Mouse (Mus musculus) CH12.LX (cell line): ENCODE measurements around the gene Hspb9. TPM values are rescaled to one million over a fixed set of nuclear protein-coding genes. Genes with fewer than 3 reads are reported as not detected.

Experiments
- DNase-seq: peaks from one replicate; pipeline ENCODE4 v3.0.0-alpha.2; 2013; ENCODE audit errors: extremely low read depth
- H3K27ac ChIP-seq: 2 replicates; pipeline ENCODE4 v1.5.1; 2012; ENCODE audit warnings: low read depth, mild to moderate bottlenecking, control low read depth, moderate library complexity; ENCODE audit not compliant: insufficient read depth
- H3K27me3 ChIP-seq: replicated peaks from 2 replicates; pipeline ENCODE3; 2012; ENCODE audit warnings: inconsistent platforms
- H3K36me3 ChIP-seq, 2 experiments: replicated peaks in 1 of 2; 2 replicates each; pipeline versions ENCODE3 to v1.6.1; 2012; ENCODE audit warnings: inconsistent platforms in 1 of 2, low read length in 1 of 2, mild to moderate bottlenecking in 1 of 2, mixed read lengths in 1 of 2, moderate library complexity in 1 of 2; ENCODE audit not compliant: control insufficient read depth in 1 of 2, insufficient read depth in 1 of 2
- H3K4me1 ChIP-seq, 2 experiments: 2 replicates each; pipeline ENCODE4 v1.6.1; 2012; ENCODE audit warnings: inconsistent platforms in 1 of 2, moderate library complexity in 1 of 2; ENCODE audit not compliant: insufficient read depth in 2 of 2, control insufficient read depth in 1 of 2
- H3K4me2 ChIP-seq: 2 replicates; pipeline ENCODE4 v1.6.1; 2012; ENCODE audit warnings: low read depth, mild to moderate bottlenecking, control low read depth; ENCODE audit not compliant: poor library complexity, insufficient read depth, severe bottlenecking
- H3K4me3 ChIP-seq, 3 experiments: fragments of 150-350 bp in 1 of 3; sonication (generic) in 1 of 3; replicated peaks in 1 of 3; 2 replicates each; pipeline versions ENCODE3 to v1.5.1; 2011 to 2012; ENCODE audit warnings: low read depth in 2 of 3, low read length in 2 of 3, mild to moderate bottlenecking in 2 of 3, moderate library complexity in 2 of 3, control low read depth in 1 of 3, improper control_type of control experiment in 1 of 3, inconsistent platforms in 1 of 3, mixed read lengths in 1 of 3; ENCODE audit not compliant: poor library complexity in 1 of 3
- H3K79me2 ChIP-seq: replicated peaks from 2 replicates; pipeline ENCODE4 v1.6.1; 2012; ENCODE audit warnings: mild to moderate bottlenecking, moderate library complexity; ENCODE audit not compliant: control insufficient read depth, poor library complexity, insufficient read depth, severe bottlenecking; ENCODE audit errors: extremely low read depth
- H3K9ac ChIP-seq: 2 replicates; pipeline ENCODE4 v1.6.1; 2012; ENCODE audit warnings: low read depth, mild to moderate bottlenecking, control low read depth, moderate library complexity; ENCODE audit not compliant: insufficient read depth
- H3K9me3 ChIP-seq: replicated peaks from 2 replicates; pipeline ENCODE3; 2012; ENCODE audit warnings: low read length, inconsistent platforms, mixed read lengths
- BHLHE40 ChIP-seq: IDR thresholded peaks from 2 replicates; pipeline ENCODE4 v1.6.1; 2011; ENCODE audit warnings: mild to moderate bottlenecking, low read depth, low read length, improper control_type of control experiment
- CHD1 ChIP-seq: IDR thresholded peaks from 2 replicates; pipeline ENCODE4 v1.6.1; 2012; ENCODE audit warnings: low read depth, low read length, improper control_type of control experiment, inconsistent platforms
- CHD2 ChIP-seq: IDR thresholded peaks from 2 replicates; pipeline ENCODE4 v1.6.1; 2011; ENCODE audit warnings: low read length, improper control_type of control experiment
- CTCF ChIP-seq, 2 experiments: IDR thresholded peaks in 1 of 2; conservative IDR thresholded peaks in 1 of 2; 2 replicates each; pipeline ENCODE4 v1.5.1; 2011 to 2012; ENCODE audit warnings: low read depth in 2 of 2, low read length in 2 of 2, improper control_type of control experiment in 1 of 2, inconsistent platforms in 1 of 2, mild to moderate bottlenecking in 1 of 2, moderate library complexity in 1 of 2
- E2F4 ChIP-seq: IDR thresholded peaks from 2 replicates; pipeline ENCODE4 v1.6.1; 2011; ENCODE audit warnings: low read depth, low read length, improper control_type of control experiment; ENCODE audit not compliant: insufficient replicate concordance
- ELF1 ChIP-seq: IDR thresholded peaks from 2 replicates; pipeline ENCODE4 v1.6.1; 2014; ENCODE audit warnings: low read depth, mild to moderate bottlenecking, inconsistent platforms, low read length, improper control_type of control experiment
- EP300 ChIP-seq: IDR thresholded peaks from 2 replicates; pipeline ENCODE4 v1.6.1; 2011; ENCODE audit warnings: low read length, improper control_type of control experiment
- ETS1 ChIP-seq: conservative IDR thresholded peaks from 2 replicates; pipeline ENCODE4 v1.6.1; 2012; ENCODE audit warnings: low read depth, mild to moderate bottlenecking, inconsistent platforms, low read length, improper control_type of control experiment, moderate library complexity
- HCFC1 ChIP-seq: IDR thresholded peaks from 2 replicates; pipeline ENCODE4 v1.6.1; 2012; ENCODE audit warnings: low read depth, mild to moderate bottlenecking, inconsistent platforms, low read length, improper control_type of control experiment
- IRF4 ChIP-seq: IDR thresholded peaks from 2 replicates; pipeline ENCODE4 v1.6.1; 2014; ENCODE audit warnings: low read depth, mild to moderate bottlenecking, inconsistent platforms, low read length, improper control_type of control experiment
- JUN ChIP-seq: IDR thresholded peaks from 2 replicates; pipeline ENCODE4 v1.6.1; 2011; ENCODE audit warnings: low read depth, mild to moderate bottlenecking, low read length, improper control_type of control experiment, moderate library complexity; ENCODE audit not compliant: insufficient read depth
- JUND ChIP-seq: conservative IDR thresholded peaks from 2 replicates; pipeline ENCODE4 v1.6.1; 2011; ENCODE audit warnings: low read depth, low read length, improper control_type of control experiment
- KAT2A ChIP-seq: IDR thresholded peaks from 2 replicates; pipeline ENCODE4 v1.6.1; 2012; ENCODE audit warnings: low read length, improper control_type of control experiment, inconsistent platforms; ENCODE audit not compliant: insufficient replicate concordance
- MAX ChIP-seq: IDR thresholded peaks from 2 replicates; pipeline ENCODE4 v1.6.1; 2011; ENCODE audit warnings: low read length, improper control_type of control experiment
- MEF2A ChIP-seq: IDR thresholded peaks from 2 replicates; pipeline ENCODE4 v1.6.1; 2014; ENCODE audit warnings: low read depth, mild to moderate bottlenecking, inconsistent platforms, low read length, improper control_type of control experiment, borderline replicate concordance
- MXI1 ChIP-seq: IDR thresholded peaks from 2 replicates; pipeline ENCODE4 v1.6.1; 2011; ENCODE audit warnings: mild to moderate bottlenecking, low read depth, low read length, improper control_type of control experiment
- NELFE ChIP-seq: IDR thresholded peaks from 2 replicates; pipeline ENCODE4 v1.6.1; 2011; ENCODE audit warnings: low read depth, low read length, improper control_type of control experiment
- NRF1 ChIP-seq: IDR thresholded peaks from 2 replicates; pipeline ENCODE4 v1.6.1; 2014; ENCODE audit warnings: low read depth, mild to moderate bottlenecking, inconsistent platforms, low read length, improper control_type of control experiment, moderate library complexity
- PAX5 ChIP-seq: IDR thresholded peaks from 2 replicates; pipeline ENCODE4 v1.6.1; 2012; ENCODE audit warnings: low read length, inconsistent platforms, mixed read lengths
- POLR2A ChIP-seq: IDR thresholded peaks from 2 replicates; pipeline ENCODE4 v1.6.1; 2011; ENCODE audit warnings: low read depth, mild to moderate bottlenecking, improper control_type of control experiment, low read length
- POLR2AphosphoS2 ChIP-seq: IDR thresholded peaks from 2 replicates; pipeline ENCODE4 v1.6.1; 2011; ENCODE audit warnings: low read depth, low read length, improper control_type of control experiment
- RAD21 ChIP-seq: IDR thresholded peaks from 2 replicates; pipeline ENCODE4 v1.6.1; 2011; ENCODE audit warnings: low read depth, mild to moderate bottlenecking, low read length, improper control_type of control experiment, moderate library complexity
- RCOR1 ChIP-seq: conservative IDR thresholded peaks from 2 replicates; pipeline ENCODE4 v1.6.1; 2012; ENCODE audit warnings: low read depth, mild to moderate bottlenecking, inconsistent platforms, low read length, improper control_type of control experiment
- SIN3A ChIP-seq: IDR thresholded peaks from 2 replicates; pipeline ENCODE4 v1.6.1; 2012; ENCODE audit warnings: low read length, improper control_type of control experiment, inconsistent platforms
- SMC3 ChIP-seq: IDR thresholded peaks from 2 replicates; pipeline ENCODE4 v1.6.1; 2011; ENCODE audit warnings: low read depth, low read length, improper control_type of control experiment
- TBP ChIP-seq: conservative IDR thresholded peaks from 2 replicates; pipeline ENCODE4 v1.6.1; 2011; ENCODE audit warnings: low read depth, low read length, improper control_type of control experiment
- TCF12 ChIP-seq: IDR thresholded peaks from 2 replicates; pipeline ENCODE4 v1.6.1; 2014; ENCODE audit warnings: low read depth, mild to moderate bottlenecking, inconsistent platforms, low read length, improper control_type of control experiment
- UBTF ChIP-seq: IDR thresholded peaks from 2 replicates; pipeline ENCODE4 v1.6.1; 2012; ENCODE audit warnings: low read depth, mild to moderate bottlenecking, inconsistent platforms, low read length, improper control_type of control experiment, moderate library complexity
- USF1 ChIP-seq: IDR thresholded peaks from 2 replicates; pipeline ENCODE4 v1.6.1; 2014; ENCODE audit warnings: low read depth, mild to moderate bottlenecking, inconsistent platforms, low read length, improper control_type of control experiment
- dilution Hi-C: fragments of 300-500 bp; cut with MboI; formaldehyde crosslinking; loops from 2 replicates; pipeline ENCODE4 v1.14.3; 2020; ENCODE audit warnings: low sequenced_read_pairs; ENCODE audit not compliant: extremely low pct_unique_long_range_greater_than_20kb, extremely low pct_ligation_motif_present
- in situ Hi-C: fragments of 300-500 bp; cut with MboI; formaldehyde crosslinking; loops from 3 replicates; pipeline ENCODE4 v1.14.3; 2019; ENCODE audit warnings: low sequenced_read_pairs, low pct_ligation_motif_present, low pct_unique_long_range_greater_than_20kb, mixed read lengths
- polyA plus RNA-seq: library from polyadenylated mRNA; unstranded; fragments of >175 nt; gene quantifications from 2 replicates; pipeline ENCODE4 v1.2.1, GENCODE M21; 2012; ENCODE audit warnings: low read depth; ENCODE audit not compliant: insufficient read length
- total RNA-seq, 2 experiments: library from RNA; depleted of rRNA; stranded (reverse); fragments of 300-350 nt in 1 of 2; fragments of >200 nt in 1 of 2; gene quantifications; 2 replicates each; pipeline ENCODE4 v1.2.3; 2012 to 2014

Gene Hspb9
- total and polyA plus RNA-seq, 3 experiments = 0.54 TPM; not detected in 2

GRCm38 (mm10) chr11:100759611-100760233, 46.1 kb downstream of the Hspb9 start, which contains the start of gene Kcnh4 (continued):
- peak in 1 of 2 experiments; percentile 67; a peak in 2 of 4 replicates for TF ChIP-seq CTCF (conservative IDR thresholded peaks at IDR 0.05 in 1 of 2, IDR thresholded peaks at IDR 0.05 in 1 of 2; ENCODE audit: low read depth in 2 of 2, low read length in 2 of 2)
- TF ChIP-seq EP300 = no peak
- 0 out of 2 replicates have a peak, but pooled peaks have one; percentile 7 for TF ChIP-seq ELF1
- peak; percentile 51 for TF ChIP-seq SMC3
- no peak for TF ChIP-seq HCFC1
- TF ChIP-seq MXI1 = peak; percentile 79
- TF ChIP-seq BHLHE40 = no peak
- no peak for TF ChIP-seq NELFE
- no peak for TF ChIP-seq SIN3A
- TF ChIP-seq E2F4 = no peak
- TF ChIP-seq NRF1 = no peak; the same call in 1 of the 2 replicates
- TF ChIP-seq MEF2A = 0 out of 2 replicates have a peak, but pooled peaks have one; percentile 2
- TF ChIP-seq RCOR1 = no peak
- no peak for TF ChIP-seq TBP
- TF ChIP-seq JUND = no peak
- TF ChIP-seq ETS1 = 0 out of 2 replicates have a peak, but pooled peaks have one; percentile 4
- TF ChIP-seq PAX5 = no peak
- TF ChIP-seq IRF4 = 0 out of 2 replicates have a peak, but pooled peaks have one; percentile 11
- TF ChIP-seq CHD2 = peak; percentile 75
- peak; percentile 62; the same call in 1 of the 2 replicates for TF ChIP-seq MAX
- no peak for TF ChIP-seq POLR2AphosphoS2
- peak; percentile 38; the same call in 1 of the 2 replicates for TF ChIP-seq POLR2A

- Histone ChIP-seq H3K36me3 (peaks cover 3 to 7% of the 10 kb centered on the region in 2 experiments), H3K27me3 (peaks cover 12% of the 10 kb centered on the region), H3K4me1 (peaks cover 24 to 51% of the 10 kb centered on the region in 2 experiments), H3K4me3 (peak overlapping the region; percentile 50 to 70 (median 51)), H3K9ac (peak overlapping the region; percentile 11; the same call in 1 of the 2 replicates), H3K9me3 (no peaks in the 10 kb centered on the region), H3K27ac (no peak overlapping the region), H3K79me2 (no peaks in the 10 kb centered on the region)
- dilution Hi-C loops (no loop called here), in situ Hi-C loops (loop anchor here (10.0 kb wide), 1 partner anchor 193 kb away; no protein-coding TSS in a partner anchor)
- DNase-seq = peak; percentile 85
- TF ChIP-seq KAT2A (0 out of 2 replicates have a peak, but pooled peaks have one; percentile 31), RAD21 (peak; percentile 73), CTCF (conservative IDR thresholded peaks at IDR 0.05 in 1 of 2, IDR thresholded peaks at IDR 0.05 in 1 of 2; ENCODE audit: low read depth in 2 of 2, low read length in 2 of 2) (peak; percentile 21 to 72; a peak in 3 of 4 replicates), CHD1 (no peak), TCF12 (peak; percentile 65; the same call in 1 of the 2 replicates), JUN (no peak), SMC3 (peak; percentile 74), UBTF (peak; percentile 43; the same call in 1 of the 2 replicates), MEF2A (peak; percentile 68), NELFE (peak; percentile 64; the same call in 1 of the 2 replicates), E2F4 (0 out of 2 replicates have a peak, but pooled peaks have one; percentile 40), POLR2A (peak; percentile 27; the same call in 1 of the 2 replicates), RCOR1 (no peak), PAX5 (no peak), MXI1 (peak; percentile 47; the same call in 1 of the 2 replicates), NRF1 (peak; percentile 99), HCFC1 (peak; percentile 53), ELF1 (0 out of 2 replicates have a peak, but pooled peaks have one; percentile 20), MAX (peak; percentile 72; the same call in 1 of the 2 replicates), USF1 (no peak)
- TF ChIP-seq, all 38 proteins: peak for 15
- peak overlapping the region; percentile 29 for H3K4me2 ChIP-seq
Measured at GRCm38 (mm10) chr11:100761547-100762045, 47.9 kb downstream of the Hspb9 start.
